Mouse (Mus musculus): ENCODE results near the gene Atp6v0b.

Atp6v0b gene

GRCm38 (mm10) chr4:117912131-117912561 lies 25.0 kb upstream of the Atp6v0b start:
- no peak for DNase-seq (ENCODE audit: low read depth in 1 of 2, low spot score in 2 of 2)

GRCm38 (mm10) chr4:117908834-117909453 lies 21.8 kb upstream of the Atp6v0b start:
- no peak for DNase-seq (ENCODE audit: low read depth in 1 of 2, low spot score in 2 of 2)

GRCm38 (mm10) chr4:117906196-117906595 lies 19.1 kb upstream of the Atp6v0b start:
- DNase-seq (ENCODE audit: low read depth in 1 of 2, low spot score in 2 of 2): no peak

- no peak for DNase-seq (ENCODE audit: low read depth in 1 of 2, low spot score in 2 of 2)
These were observed 17.6 kb upstream of the Atp6v0b start for GRCm38 (mm10) chr4:117904761-117905160.

- DNase-seq (ENCODE audit: low read depth in 1 of 2, low spot score in 2 of 2): no peak
These were observed 17.0 kb upstream of the Atp6v0b start for GRCm38 (mm10) chr4:117904094-117904493.

GRCm38 (mm10) chr4:117898111-117898510 lies 11.0 kb upstream of the Atp6v0b start:
- no peak for DNase-seq (ENCODE audit: low read depth in 1 of 2, low spot score in 2 of 2)

- no peak for DNase-seq (ENCODE audit: low read depth in 1 of 2, low spot score in 2 of 2)
These were observed 8.9 kb upstream of the Atp6v0b start for GRCm38 (mm10) chr4:117896031-117896430.

GRCm38 (mm10) chr4:117895339-117895738 lies 8.2 kb upstream of the Atp6v0b start:
- DNase-seq (ENCODE audit: low read depth in 1 of 2, low spot score in 2 of 2): no peak

GRCm38 (mm10) chr4:117894601-117895000 lies 7.5 kb upstream of the Atp6v0b start:
- DNase-seq (ENCODE audit: low read depth in 1 of 2, low spot score in 2 of 2): no peak

- DNase-seq (ENCODE audit: low read depth in 1 of 2, low spot score in 2 of 2): no peak
These were observed 6.2 kb upstream of the Atp6v0b start for GRCm38 (mm10) chr4:117893376-117893775.

GRCm38 (mm10) chr4:117891738-117892161 lies 4.6 kb upstream of the Atp6v0b start, which contains the start of gene Dph2:
Gene Dph2, minus strand, starts transcription at chr4:117892032.
- DNase-seq (ENCODE audit: low read depth in 1 of 2, low spot score in 2 of 2): peak in 1 of 2 experiments; percentile 36

- no peak for DNase-seq (ENCODE audit: low read depth in 1 of 2, low spot score in 2 of 2)
These were observed 3.6 kb upstream of the Atp6v0b start for GRCm38 (mm10) chr4:117890750-117891149.

- no peak for DNase-seq (ENCODE audit: low read depth in 1 of 2, low spot score in 2 of 2)
These were observed 2.9 kb upstream of the Atp6v0b start for GRCm38 (mm10) chr4:117890031-117890430.

- no peak for DNase-seq (ENCODE audit: low read depth in 1 of 2, low spot score in 2 of 2)
These were observed 2.3 kb upstream of the Atp6v0b start for GRCm38 (mm10) chr4:117889471-117889870.

GRCm38 (mm10) chr4:117887920-117888319 lies 787 bp upstream of the Atp6v0b start:
- no peak for DNase-seq (ENCODE audit: low read depth in 1 of 2, low spot score in 2 of 2)

GRCm38 (mm10) chr4:117886644-117887043 lies 489 bp downstream of the Atp6v0b start:
- peak in 1 of 2 experiments; percentile 31 for DNase-seq (ENCODE audit: low read depth in 1 of 2, low spot score in 2 of 2)

GRCm38 (mm10) chr4:117885994-117886393 lies 1.1 kb downstream of the Atp6v0b start:
- no peak for DNase-seq (ENCODE audit: low read depth in 1 of 2, low spot score in 2 of 2)

- DNase-seq (ENCODE audit: low read depth in 1 of 2, low spot score in 2 of 2): no peak
These were observed 2.0 kb downstream of the Atp6v0b start for GRCm38 (mm10) chr4:117885093-117885492.

- no peak for DNase-seq (ENCODE audit: low read depth in 1 of 2, low spot score in 2 of 2)
These were observed 3.0 kb downstream of the Atp6v0b start for GRCm38 (mm10) chr4:117884146-117884545.

GRCm38 (mm10) chr4:117882701-117883691 lies 4.1 kb downstream of the Atp6v0b start, which contains the start of gene B4galt2:
Gene B4galt2, minus strand, starts transcription at chr4:117883487.
- no peak for DNase-seq (ENCODE audit: low read depth in 1 of 2, low spot score in 2 of 2)

- no peak for DNase-seq (ENCODE audit: low read depth in 1 of 2, low spot score in 2 of 2)
These were observed 8.4 kb downstream of the Atp6v0b start for GRCm38 (mm10) chr4:117878703-117879102.

GRCm38 (mm10) chr4:117878301-117878700 lies 8.8 kb downstream of the Atp6v0b start:
- DNase-seq (ENCODE audit: low read depth in 1 of 2, low spot score in 2 of 2): no peak

Data from monocyte, adult 2 months (primary cell).